Mouse (Mus musculus): ENCODE measurements around the gene Tom1l2.

Tom1l2 gene

GRCm38 (mm10) chr11:60346537-60346936 is 6.2 kb downstream of the Tom1l2 start:
- no peak for DNase-seq (ENCODE audit: low spot score in 2 of 2)

DNA sequence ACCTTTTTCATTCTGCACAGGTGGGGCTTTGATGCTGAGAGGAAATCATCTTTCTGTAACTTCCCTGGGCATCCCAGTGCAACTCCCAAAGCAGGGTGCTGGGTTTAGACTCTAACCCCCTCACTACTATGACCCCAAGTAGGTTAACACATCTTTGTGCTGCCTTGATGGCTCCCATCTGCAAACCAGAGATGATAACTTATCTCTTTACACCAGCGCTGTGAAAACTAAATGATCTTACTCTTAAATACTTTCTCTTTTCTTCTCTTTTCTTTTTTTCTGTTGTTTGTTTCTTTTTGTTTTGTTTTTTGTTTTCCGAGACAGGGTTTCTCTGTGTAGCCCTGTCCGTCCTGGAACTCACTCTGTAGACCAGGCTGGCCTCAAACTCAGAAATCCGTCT is 6.8 kb downstream of the Tom1l2 start:
- no peak for DNase-seq (ENCODE audit: low spot score in 2 of 2)

- DNase-seq (ENCODE audit: low spot score in 2 of 2) = no peak
Measured at GRCm38 (mm10) chr11:60339361-60339760, 13.3 kb downstream of the Tom1l2 start.

DNA sequence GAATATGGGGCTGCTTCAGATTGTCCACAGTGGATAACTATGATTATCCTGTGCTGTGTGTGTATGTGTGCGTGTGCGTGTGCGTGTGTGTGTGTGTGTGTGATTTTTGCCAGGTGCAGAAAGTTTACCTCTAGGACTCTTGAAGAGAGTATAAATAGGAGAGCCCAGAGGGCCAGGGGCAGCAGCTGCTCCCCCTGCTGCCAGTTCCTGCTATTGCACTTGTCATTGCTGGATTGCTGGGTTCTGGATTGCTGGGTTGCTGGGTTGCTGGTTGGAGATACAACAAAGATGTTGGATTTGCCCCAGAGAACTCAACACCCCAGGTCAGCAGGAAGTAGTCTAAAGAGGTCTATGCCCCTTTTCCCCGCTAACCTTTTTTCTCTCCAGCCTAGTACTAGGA is 14.4 kb downstream of the Tom1l2 start:
- peak; percentile 17 to 48 for DNase-seq (ENCODE audit: low spot score in 2 of 2)

- no peak for DNase-seq (ENCODE audit: low spot score in 2 of 2)
Measured at GRCm38 (mm10) chr11:60335771-60336170, 16.9 kb downstream of the Tom1l2 start.

DNA sequence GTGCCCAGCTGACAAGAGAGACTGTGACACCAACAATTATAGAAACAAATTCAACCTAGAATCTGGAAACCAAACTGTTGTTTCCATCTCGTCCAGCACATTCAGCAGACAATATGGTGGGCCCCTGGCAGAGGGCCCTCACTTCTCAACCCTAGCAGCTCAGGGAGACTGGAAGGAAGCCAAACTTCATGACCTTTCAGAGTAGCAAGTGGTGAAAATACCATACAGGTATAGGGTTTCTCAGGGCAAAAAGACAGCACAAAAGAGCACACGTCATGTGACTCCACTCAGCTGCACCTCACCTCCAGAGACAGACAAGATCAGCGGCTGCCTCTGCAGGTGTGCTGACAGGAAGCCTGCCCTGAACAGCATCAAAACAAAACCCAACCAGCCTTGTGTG is 18.6 kb downstream of the Tom1l2 start:
- DNase-seq (ENCODE audit: low spot score in 2 of 2) = no peak

DNA sequence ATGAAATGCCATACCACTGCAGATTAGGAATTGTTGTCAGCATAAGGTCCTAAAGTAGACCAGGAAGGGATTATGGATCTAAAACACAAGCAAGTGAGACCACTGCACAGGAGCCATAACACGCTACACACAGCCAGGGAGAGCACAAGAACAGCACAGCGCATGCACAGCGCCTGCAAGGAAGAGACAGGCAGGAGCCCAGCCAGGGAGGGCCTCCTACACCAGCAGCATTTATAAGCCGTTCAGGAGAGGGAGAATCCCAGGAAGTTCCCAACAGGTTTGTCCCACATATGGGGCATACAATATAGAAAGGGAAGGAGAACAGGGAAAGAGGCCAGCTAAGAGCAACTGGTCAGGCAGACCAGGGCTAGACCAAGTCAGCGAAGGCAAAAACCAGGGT is 19.2 kb downstream of the Tom1l2 start:
- no peak for DNase-seq (ENCODE audit: low spot score in 2 of 2)

DNA sequence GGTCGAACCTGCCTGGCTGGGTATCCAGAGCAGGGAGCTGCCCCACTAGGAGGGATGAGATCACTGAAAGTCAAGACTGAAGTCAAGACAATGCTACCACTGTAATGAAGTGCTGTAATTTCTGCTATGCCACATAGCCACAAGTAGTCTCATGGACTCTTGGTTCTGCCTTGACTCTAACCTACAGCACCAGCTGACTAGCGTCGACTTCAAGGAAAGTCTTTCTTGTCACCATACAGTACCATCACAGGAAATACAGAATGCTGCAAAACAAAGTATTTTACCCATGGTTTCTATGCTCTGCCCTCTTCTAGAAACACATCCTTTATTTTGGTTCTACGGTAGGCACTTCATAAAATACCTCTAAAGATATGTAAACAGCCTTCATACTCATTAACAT is 22.2 kb downstream of the Tom1l2 start:
- DNase-seq (ENCODE audit: low spot score in 2 of 2) = no peak

DNA sequence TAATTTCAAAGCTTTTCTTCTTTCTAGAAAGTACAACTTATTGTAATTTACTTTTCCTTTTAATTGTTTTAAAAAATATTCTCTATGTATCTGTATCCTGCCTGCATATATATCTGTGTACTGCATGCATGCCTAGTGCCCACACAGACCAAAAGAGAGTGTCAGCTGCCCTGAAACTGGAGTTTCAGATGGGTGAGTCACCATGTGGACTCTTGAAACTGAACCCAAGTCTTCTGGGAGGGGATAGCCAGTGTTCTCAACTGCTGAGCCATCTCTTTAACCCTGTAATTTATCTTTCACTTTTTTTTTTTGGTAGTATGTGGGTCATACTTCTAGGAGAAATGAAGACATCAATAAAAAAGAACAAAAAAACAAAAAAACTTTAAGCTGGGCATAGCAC is 29.0 kb downstream of the Tom1l2 start:
- DNase-seq (ENCODE audit: low spot score in 2 of 2) = no peak

GRCm38 (mm10) chr11:60321438-60321837 is 31.3 kb downstream of the Tom1l2 start:
- no peak for DNase-seq (ENCODE audit: low spot score in 2 of 2)

- DNase-seq (ENCODE audit: low spot score in 2 of 2) = no peak
Measured at GRCm38 (mm10) chr11:60320426-60321037, 32.2 kb downstream of the Tom1l2 start.

DNA sequence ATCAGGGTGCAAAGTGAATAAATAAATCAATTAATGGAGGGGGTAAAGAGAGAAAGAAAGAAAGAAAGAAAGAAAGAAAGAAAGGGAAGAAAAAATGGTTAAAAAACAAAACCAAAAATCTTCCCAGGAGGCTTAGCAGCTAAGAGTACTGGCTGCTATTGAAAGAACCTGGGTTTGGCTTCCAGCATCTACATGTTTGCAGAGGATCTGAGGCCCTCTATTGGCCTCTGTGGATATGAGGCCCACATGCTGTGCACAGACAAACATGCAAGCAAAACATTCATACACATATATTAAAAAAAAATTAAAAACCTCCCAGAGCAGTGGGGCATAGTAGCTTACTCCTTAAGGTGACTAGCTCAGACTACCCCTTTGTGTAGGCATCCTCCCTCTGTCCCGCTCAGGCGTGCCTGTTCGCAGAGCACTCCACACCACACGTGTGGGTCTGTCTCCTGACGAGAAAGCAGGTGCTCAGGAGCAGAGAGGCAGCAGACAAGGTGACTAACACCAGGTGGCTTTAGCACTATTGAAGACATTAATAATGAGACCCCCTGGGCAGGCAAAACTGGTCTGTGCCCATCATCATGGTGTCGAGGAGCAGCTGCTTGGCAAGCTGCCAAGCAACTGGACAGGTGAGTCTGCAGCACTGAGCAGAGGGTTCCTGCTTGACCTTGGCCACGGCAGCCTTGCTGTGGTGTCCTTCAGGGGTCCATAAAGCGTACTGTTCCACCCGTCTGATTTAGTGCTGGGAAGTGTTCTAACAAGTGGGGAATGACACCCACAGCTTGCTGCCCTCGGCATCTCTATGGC is 33.2 kb downstream of the Tom1l2 start:
- DNase-seq (ENCODE audit: low spot score in 2 of 2) = no peak

DNA sequence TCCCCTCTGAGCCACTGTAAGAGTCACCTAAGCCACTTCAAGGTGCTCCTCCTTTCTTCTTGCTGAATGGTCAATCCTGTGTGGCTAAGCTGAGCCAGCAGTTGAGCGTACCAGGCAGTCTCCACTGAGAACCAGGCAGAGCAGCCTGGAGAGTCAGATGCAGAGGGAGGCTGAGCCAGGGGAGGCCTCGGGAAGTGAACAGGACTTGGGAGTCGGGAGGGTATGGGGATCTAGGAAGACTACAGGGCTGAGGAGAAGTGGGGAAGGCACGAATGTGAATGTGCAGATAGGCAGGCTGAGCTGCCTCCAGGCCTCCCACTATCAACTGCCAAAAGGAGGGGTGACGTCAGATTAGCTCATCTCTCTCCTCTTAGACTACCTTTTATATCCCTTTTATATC is 34.0 kb downstream of the Tom1l2 start:
- no peak for DNase-seq (ENCODE audit: low spot score in 2 of 2)

DNA sequence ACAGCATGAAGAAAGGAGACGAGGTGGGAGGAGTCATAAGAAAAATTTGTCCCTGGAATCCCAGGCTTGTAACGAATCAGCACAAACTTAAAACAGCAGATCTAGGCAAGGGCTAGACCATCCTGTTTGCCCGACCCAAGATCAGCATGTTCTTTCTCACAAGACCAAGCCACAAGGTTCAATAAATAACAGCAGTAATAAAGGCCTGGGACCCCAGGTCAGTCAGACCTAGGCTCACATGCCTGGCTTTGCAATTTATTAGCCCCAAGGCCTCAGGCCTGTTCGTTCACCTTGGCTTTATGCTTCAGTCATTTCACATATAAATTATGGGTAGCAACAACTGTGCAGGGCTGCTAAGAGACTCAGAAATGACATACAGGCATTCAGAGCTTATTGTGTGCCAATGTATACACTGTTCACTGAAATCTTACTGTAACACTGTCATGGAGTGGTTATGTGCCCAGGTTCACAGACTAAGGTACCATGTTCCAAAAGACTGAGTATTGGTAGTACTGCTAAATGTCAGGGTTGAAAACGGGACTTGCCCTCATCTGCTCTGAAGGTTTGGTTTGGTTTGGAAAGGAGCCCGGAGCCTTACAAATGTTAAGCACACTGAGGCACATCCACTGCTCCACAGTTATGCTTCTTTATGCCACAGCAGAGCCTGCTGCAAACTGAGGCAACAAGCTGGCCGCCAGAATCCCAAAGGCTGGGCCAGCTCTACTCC is 35.2 kb downstream of the Tom1l2 start:
- DNase-seq (ENCODE audit: low spot score in 2 of 2) = no peak

GRCm38 (mm10) chr11:60316883-60317282 is 35.8 kb downstream of the Tom1l2 start:
- no peak for DNase-seq (ENCODE audit: low spot score in 2 of 2)

DNA sequence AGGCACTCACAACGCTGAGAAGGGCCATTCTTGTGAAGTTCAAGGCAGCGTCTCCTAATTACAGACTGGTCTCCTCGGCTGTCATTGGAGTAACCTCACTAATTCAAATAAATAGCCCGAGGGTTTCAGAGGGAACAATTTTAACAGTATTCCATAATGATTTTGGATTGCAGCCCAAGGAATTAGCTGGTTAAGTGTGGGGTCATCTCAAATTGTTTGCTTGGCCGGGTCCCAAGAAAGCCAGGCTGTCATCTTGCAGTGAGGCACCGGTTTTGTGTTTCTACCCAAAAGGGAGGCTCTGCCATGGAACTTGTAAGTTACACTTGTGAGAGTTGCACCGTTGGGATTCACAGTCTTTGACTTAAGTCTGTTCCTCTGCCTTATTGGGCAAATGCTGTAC is 36.5 kb downstream of the Tom1l2 start:
- DNase-seq (ENCODE audit: low spot score in 2 of 2) = no peak

GRCm38 (mm10) chr11:60311025-60311854 is 41.5 kb downstream of the Tom1l2 start:
- no peak for DNase-seq (ENCODE audit: low spot score in 2 of 2)

DNA sequence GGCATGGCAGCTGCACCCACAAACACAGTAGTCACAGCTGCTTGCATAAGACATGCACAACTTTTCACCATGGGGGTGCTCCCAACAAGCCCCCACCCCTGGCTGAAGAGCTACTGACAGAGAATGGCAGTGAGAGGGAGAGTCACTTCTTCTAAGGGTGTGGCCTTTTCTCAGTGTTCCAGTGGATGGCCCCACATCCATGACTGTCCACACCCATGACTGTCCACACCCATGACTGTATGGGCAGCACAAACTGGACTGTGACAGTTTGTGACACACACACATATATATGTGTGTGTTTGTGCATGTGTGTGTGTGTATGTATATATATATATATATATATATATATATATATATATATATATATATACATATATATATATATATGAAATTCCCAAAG is 42.8 kb downstream of the Tom1l2 start:
- DNase-seq (ENCODE audit: low spot score in 2 of 2) = no peak

- no peak for DNase-seq (ENCODE audit: low spot score in 2 of 2)
Measured at GRCm38 (mm10) chr11:60308506-60309116, 44.1 kb downstream of the Tom1l2 start.

DNA sequence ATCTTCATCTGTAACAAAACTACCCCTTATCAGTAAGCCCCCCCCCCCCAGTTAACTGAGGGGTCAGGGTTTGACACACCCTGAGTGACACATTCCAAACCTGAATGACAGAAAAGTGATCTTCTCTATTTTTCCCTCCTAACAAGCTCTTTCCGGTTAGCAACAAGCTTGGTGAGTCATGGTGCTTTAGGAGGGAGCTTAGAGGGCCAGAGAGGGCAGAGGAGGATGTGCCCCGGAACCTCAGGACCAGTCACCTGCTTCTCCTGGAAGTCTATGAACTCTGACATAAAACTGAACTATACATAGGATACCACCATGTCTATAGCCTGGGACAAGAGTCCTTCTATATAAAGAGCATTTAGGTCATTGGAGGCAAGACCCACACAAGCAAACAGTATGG is 44.6 kb downstream of the Tom1l2 start:
- DNase-seq (ENCODE audit: low spot score in 2 of 2) = no peak

DNA sequence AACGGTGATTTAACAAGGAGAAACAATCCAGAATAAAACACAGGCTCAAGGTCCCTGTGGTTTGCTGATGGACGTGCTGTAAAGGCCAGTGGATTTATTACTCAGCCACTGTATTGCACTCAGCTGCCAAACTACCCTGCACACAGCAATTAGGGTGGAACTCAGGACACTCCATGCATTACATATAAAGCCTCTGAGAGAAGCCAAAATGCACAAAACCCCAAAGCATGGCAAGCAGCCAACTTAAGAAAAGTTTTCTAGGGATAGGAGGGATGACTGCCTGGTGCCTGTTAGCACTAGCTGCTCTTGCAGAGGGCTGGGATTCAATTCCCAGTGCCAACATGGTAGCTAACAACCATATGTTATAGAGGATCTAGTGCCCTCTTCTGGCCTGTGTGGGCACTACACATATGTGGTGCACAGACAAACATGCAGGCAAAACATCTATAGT is 45.3 kb downstream of the Tom1l2 start:
- peak in 1 of 2 experiments; percentile 38 for DNase-seq (ENCODE audit: low spot score in 2 of 2)
